Mouse (Mus musculus) small intestine, adult 10 weeks (tissue): ENCODE results near the gene Cxcr2. TPM values are rescaled to one million over a fixed set of nuclear protein-coding genes. Genes with fewer than 3 reads are reported as not detected.

Source experiments
- polyA plus RNA-seq: library from polyadenylated mRNA; stranded (reverse); fragments of 350-450 nt; fragmentation: Illumina TruSeq; extraction: RNeasy Lipid Tissue Mini Kit (QIAGEN cat#74804); gene quantifications from one replicate; pipeline ENCODE4 v1.2.3, GENCODE M21; 2014; ENCODE audit warnings: low replicate concordance

Cxcr2 gene
- 0.41 TPM for polyA plus RNA-seq

DNA sequence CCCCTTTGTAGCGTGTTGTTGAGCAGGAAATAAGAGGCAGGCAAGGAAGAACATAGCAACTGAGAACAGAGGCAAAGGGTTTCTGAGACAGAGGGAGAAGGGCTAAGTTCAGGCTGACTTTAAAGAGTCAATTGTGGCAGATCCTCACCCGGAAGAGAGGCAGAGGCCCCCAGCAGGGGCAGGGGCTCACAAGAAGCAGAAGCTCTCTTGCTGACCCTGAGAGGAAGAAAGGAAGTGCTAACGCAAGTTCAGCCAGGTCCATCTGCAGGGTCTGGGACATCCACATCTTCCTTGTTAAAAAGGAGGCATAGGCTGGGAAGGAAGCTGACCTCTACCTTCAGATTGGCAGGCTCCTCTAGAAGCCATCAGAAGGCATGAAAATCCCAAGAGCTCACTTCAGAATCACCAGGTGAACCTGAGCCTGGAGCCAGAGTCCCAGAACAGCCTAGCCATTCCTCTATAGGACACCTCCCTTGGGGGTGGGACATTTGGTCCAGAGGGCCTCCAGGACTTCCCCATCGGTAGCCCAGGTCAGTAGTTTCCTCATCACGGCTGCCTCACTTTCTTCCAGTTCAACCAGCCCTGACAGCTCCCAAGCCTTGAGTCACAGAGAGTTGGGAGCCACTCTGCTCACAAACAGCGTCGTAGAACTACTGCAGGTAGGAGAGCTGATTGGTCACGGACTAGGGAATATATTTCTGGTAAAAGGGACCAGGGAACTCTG, at the start of gene Cxcr2:
TSS of gene Cxcr2 (plus strand) at position 529 of the 724 bp plus-strand sequence.

DNA sequence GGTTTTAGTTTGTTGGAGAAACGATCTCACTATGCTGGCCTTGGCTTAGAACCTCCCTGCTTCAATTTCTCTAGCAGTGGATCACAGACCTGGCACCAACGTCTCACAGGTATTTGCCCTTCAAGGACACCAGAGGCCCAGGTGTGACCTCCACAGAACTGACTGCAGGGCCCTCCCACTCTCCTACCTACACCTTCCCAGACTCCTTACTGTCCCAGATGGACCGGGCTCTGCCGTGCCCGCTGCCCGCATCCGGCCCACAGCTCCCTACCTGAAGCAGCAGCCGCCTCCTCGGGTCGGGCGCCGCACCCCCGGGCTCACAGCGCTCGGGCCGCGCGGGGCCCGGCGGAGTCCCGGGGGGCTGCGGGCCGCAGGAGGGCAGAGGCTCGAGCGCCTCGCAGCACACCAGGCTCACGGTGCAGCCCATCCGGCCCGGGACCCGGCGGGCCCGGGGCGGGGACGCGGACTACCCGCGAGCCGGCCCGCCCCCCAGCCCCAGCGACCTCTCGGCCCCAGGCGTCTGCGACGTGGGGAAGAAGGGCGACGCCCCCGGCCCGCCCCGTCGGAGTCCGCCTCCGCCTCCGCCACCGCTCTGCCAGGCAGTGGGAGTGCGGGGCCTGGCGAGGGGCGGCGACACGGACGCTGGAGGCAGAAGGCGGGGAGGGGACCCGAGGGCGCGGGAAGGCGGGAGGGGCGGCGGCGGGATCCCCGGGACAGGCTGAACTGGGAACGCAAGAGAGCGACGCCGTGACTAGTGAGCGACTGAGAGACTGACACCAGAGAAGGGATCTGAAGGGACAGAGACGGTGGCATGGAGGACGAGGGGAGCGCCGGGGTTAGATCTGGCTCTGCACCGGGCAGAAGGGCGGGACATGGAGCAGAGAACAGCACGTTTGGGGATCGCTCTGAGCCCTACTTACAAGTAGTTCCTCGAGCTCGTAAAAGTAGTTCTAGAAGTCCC, 29.5 kb upstream of the Cxcr2 start, which contains the start of gene Tns1:
TSS of gene Tns1 (minus strand) at position 429 of the 961 bp plus-strand sequence.

DNA sequence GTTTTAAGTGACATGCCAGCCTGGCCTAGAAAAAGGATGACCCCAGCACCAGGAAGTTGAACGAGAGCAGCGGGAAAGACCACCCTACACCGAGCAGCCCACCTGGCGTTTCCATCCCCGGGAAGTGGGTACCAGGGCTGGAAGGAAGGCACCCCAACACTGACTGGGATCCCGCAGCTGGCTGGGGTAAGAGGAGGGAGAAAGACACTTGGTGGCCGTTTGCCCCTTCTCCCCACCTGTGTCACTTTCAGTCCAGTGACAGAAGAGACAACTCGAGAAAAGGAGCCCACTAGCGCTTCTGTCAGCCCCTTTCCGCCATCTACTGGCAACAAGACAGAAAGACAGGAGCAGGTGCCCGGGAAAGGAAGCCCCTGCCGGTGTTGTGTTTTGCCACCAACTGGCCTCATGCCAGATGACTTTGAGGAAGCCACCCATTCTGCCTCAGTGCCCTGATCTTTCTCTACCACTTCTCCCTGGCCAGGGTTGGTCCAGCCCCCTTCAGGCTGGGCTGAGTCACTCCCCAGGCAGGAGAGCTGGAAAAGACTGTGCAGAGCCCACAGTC, 28.7 kb upstream of the Cxcr2 start, which contains the start of gene Rufy4:
TSS of gene Rufy4 (plus strand) at position 551 of the 562 bp plus-strand sequence.

DNA sequence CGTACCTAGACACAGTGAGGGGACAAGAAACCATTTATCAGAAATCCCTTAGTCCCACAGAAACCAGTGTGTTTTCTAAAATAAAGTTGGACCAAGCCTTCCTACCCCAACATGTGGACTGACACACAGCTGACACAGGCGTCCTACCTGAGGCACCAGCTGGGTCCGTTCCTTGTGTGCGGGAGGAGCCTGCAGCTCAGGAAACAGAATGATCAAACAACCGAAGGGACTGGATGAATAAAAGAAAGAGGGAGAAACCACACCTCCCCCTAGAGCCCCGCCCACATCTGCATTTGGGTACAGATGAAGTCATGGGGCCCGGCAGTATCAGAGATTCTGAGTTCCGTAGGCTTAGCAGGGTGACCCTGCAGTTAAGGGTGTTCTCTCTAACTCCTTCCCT, 40.7 kb downstream of the Cxcr2 start, which contains the start of gene Cxcr1:
TSS of gene Cxcr1 (minus strand) at position 187 of the 400 bp plus-strand sequence.

Other genes starting within 250 kb of the Cxcr2 start
- 4.3 TPM for gene Tns1, start 29.5 kb upstream of the Cxcr2 start, polyA plus RNA-seq
- gene Rufy4, start 28.4 kb upstream of the Cxcr2 start, polyA plus RNA-seq = not detected
- gene Cxcr1, start 40.6 kb downstream of the Cxcr2 start, polyA plus RNA-seq = not detected
- 782 TPM for gene Arpc2, start 82.1 kb downstream of the Cxcr2 start, polyA plus RNA-seq
- not detected for gene Gpbar1, start 124.6 kb downstream of the Cxcr2 start, polyA plus RNA-seq
- 1.4 TPM for gene Aamp, start 130.7 kb downstream of the Cxcr2 start, polyA plus RNA-seq
- gene Pnkd, start 130.9 kb downstream of the Cxcr2 start, polyA plus RNA-seq = 2.5 TPM
- 54.5 TPM for gene Tmbim1, start 151.6 kb downstream of the Cxcr2 start, polyA plus RNA-seq
- gene Catip, start 208.1 kb downstream of the Cxcr2 start, polyA plus RNA-seq = 0.22 TPM
- 1.8 TPM for gene Slc11a1, start 221.2 kb downstream of the Cxcr2 start, polyA plus RNA-seq
- gene Ctdsp1, start 237.5 kb downstream of the Cxcr2 start, polyA plus RNA-seq = 8.2 TPM